Mouse (Mus musculus): Measurements from ENCODE around the gene Irf8.

The Irf8 gene

DNA sequence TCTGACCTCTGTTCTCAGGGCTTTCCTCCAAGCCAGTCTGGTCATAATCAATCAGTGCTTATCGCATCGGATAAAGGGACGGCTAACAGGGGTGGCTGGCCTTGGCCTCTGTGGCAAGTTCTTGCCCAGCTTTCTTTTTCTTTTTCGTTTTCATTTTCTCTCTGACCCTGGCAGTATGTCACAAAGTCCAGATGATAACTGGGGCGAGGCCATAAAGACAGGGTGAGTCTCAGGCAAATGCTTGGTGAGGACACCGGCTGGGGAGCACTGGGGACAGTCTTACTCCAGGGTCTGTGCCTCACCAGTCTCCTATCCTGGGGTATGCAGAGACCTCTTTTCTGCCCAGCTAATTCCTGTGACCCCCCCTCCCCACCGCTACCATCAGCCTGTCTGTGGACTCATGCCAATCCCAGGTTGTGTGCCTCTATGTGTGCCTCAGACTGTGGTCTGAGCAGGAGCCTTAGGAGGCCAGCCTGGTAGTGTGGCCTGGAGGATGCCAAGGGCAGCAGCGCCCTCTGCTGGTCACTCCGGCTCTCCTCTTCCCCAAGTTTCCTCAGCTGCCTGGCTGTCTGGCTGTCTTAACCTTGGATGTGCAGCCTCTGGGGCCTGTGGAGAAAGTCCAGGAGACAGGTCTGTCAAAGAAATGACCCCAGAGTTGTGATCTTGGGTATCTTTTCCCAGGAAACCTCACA is 59.9 kb downstream of the Irf8 start:
- peak; percentile 87 for DNase-seq (ENCODE audit: low read depth, low spot score)

DNA sequence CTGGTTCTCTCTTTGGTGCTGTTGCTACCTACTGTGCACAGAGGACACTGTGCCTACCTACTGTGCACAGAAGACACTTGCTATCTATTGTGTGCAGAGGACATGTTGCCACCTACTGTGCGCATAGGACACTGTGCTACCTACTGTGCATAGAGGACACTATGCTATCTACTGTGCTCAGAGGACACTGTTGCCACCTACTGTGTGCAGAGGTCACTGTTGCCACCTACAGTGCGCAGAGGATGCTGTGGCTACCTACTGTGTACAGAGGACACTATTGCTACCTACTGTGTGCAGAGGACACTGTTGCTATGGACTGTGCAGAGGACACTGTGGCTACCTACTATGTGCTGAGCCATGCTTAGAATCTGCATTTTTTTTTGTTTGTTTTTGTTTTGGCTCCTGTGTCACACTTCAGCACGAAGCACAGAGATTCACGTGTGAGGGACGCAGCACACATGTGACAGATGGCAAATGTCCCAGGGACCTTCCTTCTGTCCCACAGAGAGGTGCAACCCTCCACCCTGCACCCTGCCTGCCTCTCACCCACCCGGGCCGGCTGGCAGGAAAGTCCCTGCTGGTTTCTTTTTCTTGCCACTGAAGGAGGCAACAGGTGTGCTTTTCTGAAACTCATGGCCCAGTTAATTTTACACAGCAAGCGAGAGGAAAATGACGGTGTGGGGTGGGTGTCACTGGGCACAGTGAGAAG is 61.0 kb downstream of the Irf8 start:
- no peak for DNase-seq (ENCODE audit: low read depth, low spot score)

DNA sequence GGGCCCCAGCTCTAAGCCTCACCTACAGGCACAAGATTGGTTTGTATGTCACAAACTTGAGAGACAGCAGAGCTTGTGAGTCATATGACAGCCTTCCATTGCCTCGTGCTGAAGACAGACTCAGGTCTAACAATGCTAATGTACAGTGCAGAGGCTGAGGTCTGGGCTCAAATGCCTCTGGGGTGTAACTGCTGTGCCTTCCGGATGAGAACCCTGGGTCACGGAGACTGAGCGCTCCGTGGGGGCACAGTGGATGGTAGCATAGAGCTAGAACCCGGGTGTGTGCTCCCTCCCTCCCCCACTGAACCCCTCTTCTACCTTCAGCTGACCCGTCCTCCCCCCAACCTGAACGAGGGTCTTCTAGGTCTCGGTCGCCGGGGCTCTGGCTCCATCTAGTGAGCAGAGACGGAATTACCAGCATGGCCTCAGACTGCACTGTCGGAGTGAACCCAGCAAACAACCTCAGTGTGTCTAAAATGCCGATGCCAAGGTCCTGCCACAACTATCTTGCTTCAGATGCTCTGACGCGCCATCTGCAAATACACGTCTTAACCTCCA is 64.2 kb downstream of the Irf8 start:
- DNase-seq (ENCODE audit: low read depth, low spot score): peak; percentile 60

DNA sequence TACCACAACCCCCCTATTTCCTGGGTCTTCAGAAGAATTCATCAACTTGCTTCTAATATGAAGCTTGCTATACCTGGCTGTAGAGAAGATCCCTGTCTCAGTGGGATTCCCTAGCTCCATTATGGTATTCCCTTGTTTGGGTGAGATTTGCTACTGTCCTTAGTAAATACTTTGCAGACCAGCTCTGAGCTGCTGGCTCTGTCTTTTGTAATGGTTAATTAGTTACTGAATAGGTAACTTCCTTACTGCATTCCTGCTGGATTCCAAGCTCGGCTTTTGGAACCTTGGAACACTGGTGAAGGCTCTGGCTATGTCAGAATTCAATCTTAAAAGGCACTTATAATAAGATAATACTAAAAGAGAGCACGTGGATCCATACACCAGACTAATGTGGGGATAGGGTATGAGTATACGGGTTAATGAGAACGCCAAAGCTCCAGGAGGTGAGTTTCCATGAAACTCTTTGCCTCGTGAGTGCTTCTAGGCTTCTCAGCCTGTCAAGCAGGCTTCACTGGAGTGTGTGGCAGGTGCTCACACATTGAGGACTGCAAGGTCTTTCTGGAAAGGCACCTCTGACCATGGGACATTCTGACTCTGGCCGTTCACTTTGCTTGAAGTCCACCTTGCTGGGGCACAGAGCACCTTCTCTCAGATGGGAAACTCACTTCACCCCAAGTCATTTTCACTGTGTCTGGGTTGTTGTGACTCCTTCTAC is 67.7 kb downstream of the Irf8 start:
- peak; percentile 60 for DNase-seq (ENCODE audit: low read depth, low spot score)

DNA sequence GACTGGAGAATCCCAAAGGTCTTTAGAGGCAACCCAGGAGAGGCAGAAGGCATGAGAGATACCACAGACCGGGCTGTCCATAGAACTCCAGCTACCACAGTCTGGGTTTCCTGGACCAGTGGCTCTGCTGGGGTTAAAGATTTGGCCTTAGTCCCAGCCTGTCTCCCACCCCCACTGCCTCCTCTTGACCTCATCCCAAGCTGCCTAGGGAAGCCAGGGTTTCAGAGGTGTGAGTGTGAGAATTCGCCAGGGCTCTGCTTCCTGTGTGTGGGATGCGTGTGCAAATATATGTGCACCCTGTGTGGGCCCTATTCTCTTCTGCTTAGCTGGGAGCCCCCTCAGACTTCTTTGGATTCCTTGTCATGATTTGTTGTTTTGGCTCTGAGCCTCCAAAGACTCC is 68.6 kb downstream of the Irf8 start:
- no peak for DNase-seq (ENCODE audit: low read depth, low spot score)

All from ZHBTc4 (cell line).